ENCODE assay signal across 8 mouse cellular contexts in genomic region chr11:76495127-76496028, GRCm38 (mm10).
DNase-seq lines count a peak whose midpoint lies in the region; ATAC-seq and TF ChIP-seq lines count a peak whose summit lies in the region.

No protein-coding gene starts in this region.

- peak overlapping the region; percentile 76 for H3K4me2 ChIP-seq in forebrain, embryonic 15.5 days (replicated peaks)
- H3K4me2 ChIP-seq in limb, embryonic 15.5 days = peak overlapping the region; percentile 78
- H3K4me2 ChIP-seq in neural tube, embryonic 15.5 days = peak overlapping the region; percentile 76

- H3K36me3 ChIP-seq in heart, adult 2 months (ENCODE audit: control insufficient read depth, insufficient read depth, low read length) = no peaks in the 10 kb centered on the region
- H3K36me3 ChIP-seq in forebrain, embryonic 15.5 days = no peaks in the 10 kb centered on the region
- no peaks in the 10 kb centered on the region for H3K36me3 ChIP-seq in limb, embryonic 15.5 days
- no peaks in the 10 kb centered on the region for H3K36me3 ChIP-seq in neural tube, embryonic 15.5 days

- H3K27ac ChIP-seq in heart, adult 2 months = peak overlapping the region; percentile 99
- H3K27ac ChIP-seq in forebrain, embryonic 15.5 days (replicated peaks) = peak overlapping the region; percentile 91
- H3K27ac ChIP-seq in limb, embryonic 15.5 days = peak overlapping the region; percentile 99
- peak overlapping the region; percentile 89 for H3K27ac ChIP-seq in neural tube, embryonic 15.5 days (replicated peaks)

- TF ChIP-seq POLR2A in heart, adult 2 months (IDR thresholded peaks at IDR 0.05; ENCODE audit: insufficient read depth, low read depth, low read length) = no peak

- peak overlapping the region; percentile 90 for H3K9ac ChIP-seq in heart, adult 2 months (ENCODE audit: low read depth, low read length)
- H3K9ac ChIP-seq in forebrain, embryonic 15.5 days (replicated peaks) = peak overlapping the region; percentile 88
- peak overlapping the region; percentile 87 for H3K9ac ChIP-seq in limb, embryonic 15.5 days
- H3K9ac ChIP-seq in neural tube, embryonic 15.5 days (replicated peaks) = peak overlapping the region; percentile 76

- H3K27me3 ChIP-seq in heart, adult 2 months (ENCODE audit: control insufficient read depth, insufficient read depth, low read length) = no peaks in the 10 kb centered on the region
- no peaks in the 10 kb centered on the region for H3K27me3 ChIP-seq in forebrain, embryonic 15.5 days
- H3K27me3 ChIP-seq in limb, embryonic 15.5 days = no peaks in the 10 kb centered on the region
- no peaks in the 10 kb centered on the region for H3K27me3 ChIP-seq in neural tube, embryonic 15.5 days (replicated peaks)

- DNase-seq in heart, adult 2 months = no peak
- no peak for DNase-seq in heart, adult 9 months (ENCODE audit: low spot score in 2 of 2)
- DNase-seq in CD4-positive, CD25-positive, alpha-beta regulatory T cell, adult 2 months (ENCODE audit: low read depth, low spot score) = peak; percentile 42
- no peak for DNase-seq in embryo, embryonic 9.5 days (ENCODE audit: extremely low spot score)

- 17% methylated on average over 19 of the region's 19 CpGs for WGBS in heart, adult 2 months
- WGBS in forebrain, embryonic 15.5 days = 18% methylated on average over 19 of the region's 19 CpGs
- 7% methylated on average over 19 of the region's 19 CpGs for whole genome bisulfite sequencing in limb, embryonic 15.5 days
- 17% methylated on average over 19 of the region's 19 CpGs for WGBS in neural tube, embryonic 15.5 days

- no peak for TF ChIP-seq CTCF in heart, adult 2 months (IDR thresholded peaks at IDR 0.05)

- H3K4me3 ChIP-seq in heart, adult 2 months = peak overlapping the region; percentile 80
- peak overlapping the region; percentile 62 for H3K4me3 ChIP-seq in forebrain, embryonic 15.5 days
- peak overlapping the region; percentile 69 for H3K4me3 ChIP-seq in limb, embryonic 15.5 days
- peak overlapping the region; percentile 57 for H3K4me3 ChIP-seq in neural tube, embryonic 15.5 days (replicated peaks)

- peaks cover 43% of the 10 kb centered on the region for H3K4me1 ChIP-seq in heart, adult 2 months (ENCODE audit: control insufficient read depth, insufficient read depth, low read length)
- H3K4me1 ChIP-seq in forebrain, embryonic 15.5 days = peaks cover 46% of the 10 kb centered on the region
- peaks cover 79% of the 10 kb centered on the region for H3K4me1 ChIP-seq in limb, embryonic 15.5 days
- peaks cover 52% of the 10 kb centered on the region for H3K4me1 ChIP-seq in neural tube, embryonic 15.5 days

- intact Hi-C loops in heart, adult 2 months (cut with DNase I) = loop anchor here (1.0 kb wide), 1 partner anchor 39 kb away; no protein-coding TSS in a partner anchor

- peak; percentile 11; the same call in 1 of the 2 replicates for ATAC-seq in forebrain, embryonic 15.5 days (replicated peaks)
- no peak for ATAC-seq in limb, embryonic 15.5 days (ENCODE audit: insufficient number of reproducible peaks, low FRiP score, low TSS enrichment, low read depth)
- peak; percentile 16 for ATAC-seq in neural tube, embryonic 15.5 days (ENCODE audit: low FRiP score)
- ATAC-seq in activated CD4-positive, CD25-positive, alpha-beta regulatory T cell, adult 4 months = no peak

- no peaks in the 10 kb centered on the region for H3K79me2 ChIP-seq in heart, adult 2 months (replicated peaks; ENCODE audit: control insufficient read depth, insufficient read depth, low read length)

- no peaks in the 10 kb centered on the region for H3K9me3 ChIP-seq in forebrain, embryonic 15.5 days
- H3K9me3 ChIP-seq in limb, embryonic 15.5 days = no peaks in the 10 kb centered on the region
- no peaks in the 10 kb centered on the region for H3K9me3 ChIP-seq in neural tube, embryonic 15.5 days (replicated peaks)

- TF ChIP-seq EP300 in heart, adult 2 months (IDR thresholded peaks at IDR 0.05; ENCODE audit: insufficient read depth, low read depth, low read length) = no peak

Comparison
In these comparisons a context has a peak if more than half of its experiments do, and no peak if none do; other contexts are left out.
1. ATAC-seq: peak in forebrain, embryonic 15.5 days (single experiment) and neural tube, embryonic 15.5 days (single experiment); none in limb, embryonic 15.5 days (single experiment) and activated CD4-positive, CD25-positive, alpha-beta regulatory T cell, adult 4 months (single experiment).
2. Peak in every context shown above with its lines, with median percentiles within 50 percentile points of each other: H3K27ac ChIP-seq, H3K4me3 ChIP-seq, H3K9ac ChIP-seq and H3K4me2 ChIP-seq.